Mouse (Mus musculus): ENCODE measurements around the gene Scn8a.

Gene Scn8a

DNA sequence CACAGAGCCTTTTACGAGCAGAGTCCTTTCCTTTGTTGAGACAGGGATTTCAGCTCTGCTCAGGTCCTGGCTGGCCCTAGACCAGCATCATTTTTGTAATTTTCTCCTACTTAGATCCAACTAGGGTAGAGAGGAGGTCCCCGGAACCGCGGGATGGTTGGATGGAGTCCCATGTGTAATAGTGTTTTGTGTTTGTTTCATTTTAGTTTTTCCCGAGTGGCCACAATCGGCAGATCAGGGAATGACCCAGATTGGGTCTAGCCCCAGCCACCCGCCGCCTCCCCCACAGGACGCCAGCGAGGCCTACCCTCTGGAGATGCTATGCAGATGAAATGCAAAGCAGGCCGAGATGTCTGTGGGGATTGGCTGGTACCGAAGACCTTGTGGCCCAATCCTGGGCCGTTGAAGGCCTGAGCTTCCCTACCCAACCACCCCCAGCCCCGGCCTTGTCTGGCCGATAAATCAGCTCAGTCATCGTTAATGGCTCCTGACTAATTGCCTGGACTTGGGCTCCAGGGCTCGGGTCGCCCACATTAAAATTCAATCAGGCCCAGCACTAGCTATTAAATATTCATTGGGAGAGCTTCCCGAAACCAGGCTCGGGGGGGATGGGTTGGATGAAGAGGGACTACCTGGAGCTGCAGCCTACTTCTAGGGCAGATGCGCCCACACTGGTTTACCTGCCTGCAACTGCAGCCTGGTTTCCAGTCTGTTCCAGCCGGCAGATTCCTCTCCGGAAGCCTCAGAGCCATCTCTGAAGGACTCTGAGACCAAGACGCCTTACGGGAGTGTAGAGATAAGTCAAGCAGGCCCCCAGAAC lies 223.4 kb downstream of the Scn8a start:
- peak; percentile 89 for DNase-seq (ENCODE audit: low read depth, low spot score)

DNA sequence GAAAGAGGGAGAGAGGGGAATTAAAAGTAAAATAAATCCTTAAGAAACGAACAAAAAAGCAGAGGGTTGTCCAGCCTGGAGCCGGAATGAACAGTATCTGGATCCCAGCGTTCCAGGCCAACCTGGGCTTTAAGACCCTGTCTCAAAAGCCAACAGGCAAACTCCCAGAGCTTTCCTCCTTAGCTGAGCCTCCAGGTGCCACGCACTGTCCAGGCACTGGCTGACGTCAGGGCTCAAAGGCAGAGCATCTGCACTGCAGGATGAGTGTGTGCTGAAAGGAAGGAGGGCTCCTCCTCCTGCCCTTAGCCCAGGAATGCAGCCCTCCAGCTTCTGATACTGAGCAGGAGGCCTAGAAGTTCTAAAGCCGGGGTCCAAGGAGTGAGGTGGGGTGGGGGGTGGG lies 224.3 kb downstream of the Scn8a start:
- DNase-seq (ENCODE audit: low read depth, low spot score): no peak

DNA sequence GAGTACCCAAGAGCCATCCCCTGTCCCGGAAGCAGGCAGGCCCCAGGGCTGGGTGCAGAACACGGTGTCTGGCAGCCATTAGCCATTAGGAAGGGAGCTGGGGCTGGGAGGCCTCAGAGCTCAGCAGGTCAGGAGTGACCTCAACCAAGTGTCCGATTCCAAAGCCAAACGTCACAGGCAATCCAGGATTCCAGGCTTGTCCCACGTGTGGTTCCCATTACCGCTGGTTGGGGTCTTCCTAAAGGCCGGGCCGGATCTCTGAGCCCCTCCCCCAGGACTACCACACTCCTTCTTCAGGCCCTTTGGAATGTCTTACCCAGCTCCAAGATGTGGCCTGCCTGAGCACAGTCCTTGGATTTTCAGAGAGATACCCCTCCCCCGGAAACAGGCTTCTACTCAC lies 225.3 kb downstream of the Scn8a start:
- peak; percentile 69 for DNase-seq (ENCODE audit: low read depth, low spot score)

DNA sequence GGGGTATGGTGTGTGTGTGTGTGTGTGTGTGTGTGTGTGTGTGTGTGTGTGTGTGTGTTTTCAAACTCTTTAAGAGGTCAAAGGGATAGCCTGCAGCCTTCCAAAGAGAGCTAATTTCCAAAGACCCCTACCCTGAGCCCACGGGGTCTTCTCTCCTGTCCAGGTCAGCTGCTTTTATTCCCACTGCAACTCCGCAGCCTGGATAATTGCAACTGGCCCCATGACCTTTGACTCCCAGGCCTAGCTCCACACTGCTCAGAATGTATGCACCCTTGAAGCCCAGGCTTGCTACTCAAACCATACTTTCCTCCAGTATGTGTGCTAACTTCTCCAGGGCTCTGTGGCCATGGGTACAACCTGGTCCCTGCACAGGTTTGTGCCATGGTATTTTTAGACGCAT lies 225.7 kb downstream of the Scn8a start:
- DNase-seq (ENCODE audit: low read depth, low spot score): no peak
